Mouse (Mus musculus) myocyte (in vitro differentiated cells): ENCODE measurements around the gene Parn. TPM values are rescaled to one million over a fixed set of nuclear protein-coding genes. Genes with fewer than 3 reads are reported as not detected.

ENCODE experiments used
- H3K27me3 ChIP-seq: one replicate; pipeline ENCODE4 v1.6.1; 2011; ENCODE audit not compliant: control insufficient read depth, insufficient read depth, insufficient read length
- H3K36me3 ChIP-seq: one replicate; pipeline ENCODE4 v1.6.1; 2011; ENCODE audit not compliant: control insufficient read depth, insufficient read depth
- H3K4me2 ChIP-seq: one replicate; pipeline ENCODE4 v1.6.1; 2011; ENCODE audit warnings: low read depth, control low read depth
- H3K4me3 ChIP-seq: one replicate; pipeline ENCODE4 v1.5.1; 2011; ENCODE audit warnings: mild to moderate bottlenecking, control low read depth, moderate library complexity
- H3K79me2 ChIP-seq: one replicate; pipeline ENCODE4 v1.6.1; 2011; ENCODE audit not compliant: control insufficient read depth, insufficient read depth
- H3ac ChIP-seq: one replicate; pipeline ENCODE4 v1.6.1; 2011; ENCODE audit not compliant: control insufficient read depth, insufficient read length
- CEBPB ChIP-seq: IDR thresholded peaks from 2 replicates; pipeline ENCODE4 v1.6.1; 2011; ENCODE audit warnings: mild to moderate bottlenecking, moderate library complexity; ENCODE audit not compliant: poor library complexity, insufficient read depth, severe bottlenecking
- E2F4 ChIP-seq: IDR thresholded peaks from one replicate; pipeline ENCODE4 v1.6.1; 2011; ENCODE audit warnings: mild to moderate bottlenecking, control low read depth, moderate library complexity; ENCODE audit not compliant: insufficient read depth
- MAX ChIP-seq: IDR thresholded peaks from one replicate; pipeline ENCODE4 v1.6.1; 2011; ENCODE audit warnings: low read depth, mild to moderate bottlenecking, control low read depth
- MYOD1 ChIP-seq, 3 experiments: IDR thresholded peaks; one replicate each; pipeline ENCODE4 v1.6.1; 2011; ENCODE audit warnings: control low read depth in 2 of 3, low read depth in 2 of 3, mild to moderate bottlenecking in 2 of 3, moderate library complexity in 1 of 3; ENCODE audit not compliant: insufficient read length in 2 of 3, control insufficient read depth in 1 of 3
- MYOG ChIP-seq, 3 experiments: IDR thresholded peaks; one replicate each; pipeline ENCODE4 v1.6.1; 2011; ENCODE audit warnings: control low read depth in 2 of 3, low read depth in 2 of 3, mild to moderate bottlenecking in 2 of 3; ENCODE audit not compliant: insufficient read length in 2 of 3, control insufficient read depth in 1 of 3, insufficient read depth in 1 of 3
- POLR2A ChIP-seq: IDR thresholded peaks from one replicate; pipeline ENCODE4 v1.6.1; 2011; ENCODE audit warnings: low read depth, mild to moderate bottlenecking, control low read depth, moderate library complexity; ENCODE audit not compliant: insufficient read length
- POLR2AphosphoS2 ChIP-seq: IDR thresholded peaks from one replicate; pipeline ENCODE4 v1.6.1; 2011; ENCODE audit warnings: low read depth, control low read depth; ENCODE audit not compliant: insufficient read length
- REST ChIP-seq: IDR thresholded peaks from one replicate; pipeline ENCODE4 v1.6.1; 2011; ENCODE audit warnings: mild to moderate bottlenecking, control low read depth, moderate library complexity; ENCODE audit not compliant: insufficient read depth, insufficient read length
- SRF ChIP-seq: IDR thresholded peaks from one replicate; pipeline ENCODE4 v1.6.1; 2011; ENCODE audit warnings: low read depth; ENCODE audit not compliant: control insufficient read depth, insufficient read length
- TCF12 ChIP-seq: IDR thresholded peaks from one replicate; pipeline ENCODE4 v1.6.1; 2011; ENCODE audit warnings: mild to moderate bottlenecking, control low read depth; ENCODE audit not compliant: poor library complexity, insufficient read depth, severe bottlenecking
- TCF3 ChIP-seq: IDR thresholded peaks from one replicate; pipeline ENCODE4 v1.6.1; 2011; ENCODE audit warnings: low read depth, control low read depth; ENCODE audit not compliant: insufficient read length
- USF1 ChIP-seq: IDR thresholded peaks from one replicate; pipeline ENCODE4 v1.6.1; 2011; ENCODE audit warnings: low read depth, mild to moderate bottlenecking, control low read depth, moderate library complexity
- polyA plus RNA-seq: library from polyadenylated mRNA; unstranded; fragments of >200 nt; fragmentation: generic; extraction: Trizol; gene quantifications from one replicate; pipeline ENCODE4 v1.2.1, GENCODE M21; 2012; ENCODE audit warnings: missing spikeins

The Parn gene
- 14.5 TPM for polyA plus RNA-seq

DNA sequence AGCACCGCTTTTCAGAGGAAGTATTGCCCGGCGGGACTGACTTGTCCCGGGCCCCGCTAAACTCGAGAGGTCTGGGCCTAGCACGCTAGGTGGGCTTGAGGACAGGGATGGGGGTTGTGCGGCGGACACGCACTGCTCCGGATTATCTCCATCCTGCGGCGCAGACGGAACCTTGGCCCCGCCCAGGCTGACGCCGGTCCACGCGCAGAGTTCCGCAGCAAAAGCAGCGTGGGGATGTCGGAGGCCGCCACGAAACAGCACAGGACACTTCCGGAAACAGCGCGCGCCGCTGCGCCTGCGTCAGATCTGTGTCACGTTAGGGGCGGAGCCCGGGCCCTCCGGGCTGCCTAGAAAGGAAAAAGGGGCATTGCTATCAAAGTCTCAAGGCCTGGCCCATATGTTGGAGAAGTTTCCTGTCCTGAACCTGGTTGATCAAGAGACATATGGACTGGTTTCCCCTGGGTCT is at the start of gene Parn:
TSS of gene Parn (minus strand) at position 293 of the 466 bp plus-strand sequence.
- Histone ChIP-seq H3ac (peak within 1 kb of the TSS; percentile 5), H3K36me3 (peaks cover 4% of the 10 kb centered on the region), H3K79me2 (peaks cover 8% of the 10 kb centered on the region), H3K27me3 (no peaks in the 10 kb centered on the region), H3K4me3 (peak within 1 kb of the TSS; percentile 46), H3K4me2 (peak within 1 kb of the TSS; percentile 94)
- TF ChIP-seq SRF, result peak; percentile 80
- no peak for TF ChIP-seq MYOD1 (IDR thresholded peaks at IDR 0.05; ENCODE audit: control insufficient read depth in 1 of 3, insufficient read length in 2 of 3, low read depth in 2 of 3)
- TF ChIP-seq TCF3, result no peak
- TF ChIP-seq CEBPB, result no peak
- no peak for TF ChIP-seq MYOG (IDR thresholded peaks at IDR 0.05; ENCODE audit: control insufficient read depth in 1 of 3, insufficient read depth in 1 of 3, insufficient read length in 2 of 3, low read depth in 2 of 3)
- TF ChIP-seq E2F4, result no peak
- peak; percentile 95 for TF ChIP-seq POLR2AphosphoS2
- no peak for TF ChIP-seq USF1
- no peak for TF ChIP-seq REST
- TF ChIP-seq POLR2A, result peak; percentile 94

DNA sequence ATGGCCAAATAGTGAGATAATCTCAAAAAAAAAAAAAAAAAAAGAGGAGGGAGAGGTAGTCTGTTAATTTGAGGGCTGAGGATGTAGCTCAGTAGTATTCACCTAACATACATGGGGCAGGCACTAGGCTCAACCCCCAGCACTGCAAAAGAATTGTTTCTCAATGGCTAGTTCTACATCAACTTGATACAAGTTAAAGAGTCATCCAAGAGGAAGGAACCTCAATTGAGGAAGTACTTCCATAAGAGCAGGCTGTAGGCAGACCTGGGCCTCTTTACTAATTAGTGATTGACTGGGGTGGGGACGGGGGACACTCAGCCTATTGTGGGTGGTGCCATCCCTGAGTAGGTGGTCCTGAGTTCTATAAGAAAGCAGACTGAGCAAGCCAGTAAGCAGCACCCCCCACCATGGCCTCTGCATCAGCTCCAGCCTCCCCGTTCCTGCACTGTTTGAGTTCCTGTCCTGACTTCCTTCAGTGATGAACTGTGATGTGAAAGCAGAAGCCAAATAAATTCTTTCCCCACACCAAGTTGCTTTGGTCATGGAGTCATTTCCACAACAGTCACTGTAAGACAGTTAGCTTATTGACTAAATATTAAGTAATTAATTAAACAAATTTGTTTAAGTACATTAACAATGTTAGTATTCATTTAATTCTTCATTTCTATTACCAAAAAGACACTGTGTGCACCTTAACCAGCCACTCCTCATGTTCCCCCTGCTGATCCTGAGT is 49.0 kb upstream of the Parn start:
- Histone ChIP-seq H3K4me3 (no peak overlapping the region), H3K36me3 (no peaks in the 10 kb centered on the region), H3ac (no peak overlapping the region), H3K79me2 (no peaks in the 10 kb centered on the region), H3K4me2 (no peak overlapping the region), H3K27me3 (no peaks in the 10 kb centered on the region)
- no peak for TF ChIP-seq E2F4
- TF ChIP-seq REST, result no peak
- TF ChIP-seq POLR2AphosphoS2, result no peak
- no peak for TF ChIP-seq SRF
- TF ChIP-seq TCF3, result no peak
- no peak for TF ChIP-seq MYOD1 (IDR thresholded peaks at IDR 0.05; ENCODE audit: control insufficient read depth in 1 of 3, insufficient read length in 2 of 3, low read depth in 2 of 3)
- TF ChIP-seq MAX, result no peak
- no peak for TF ChIP-seq CEBPB
- TF ChIP-seq MYOG (IDR thresholded peaks at IDR 0.05; ENCODE audit: control insufficient read depth in 1 of 3, insufficient read depth in 1 of 3, insufficient read length in 2 of 3, low read depth in 2 of 3), result no peak
- no peak for TF ChIP-seq TCF12
- no peak for TF ChIP-seq USF1
- TF ChIP-seq POLR2A, result no peak

DNA sequence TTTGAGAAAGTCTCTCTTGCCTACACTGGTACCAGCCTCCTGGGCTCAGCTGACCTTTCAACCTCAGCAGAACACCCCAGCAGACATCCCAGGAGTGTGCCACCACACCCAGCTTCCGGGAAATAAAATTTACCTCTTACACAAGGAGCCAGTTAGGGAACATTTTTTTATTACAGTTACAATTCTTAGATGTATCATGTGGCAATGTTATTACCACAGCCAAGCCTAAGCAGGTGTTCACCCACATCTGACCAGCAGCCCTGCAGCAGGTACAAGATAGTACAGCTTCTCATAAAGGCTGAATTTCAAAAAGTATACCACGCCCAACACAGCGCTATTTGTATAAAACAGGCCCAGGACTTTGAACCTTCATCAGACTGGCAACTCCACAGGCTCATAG is 46.9 kb upstream of the Parn start:
- Histone ChIP-seq H3K4me3 (no peak overlapping the region), H3ac (no peak overlapping the region), H3K4me2 (no peak overlapping the region), H3K27me3 (no peaks in the 10 kb centered on the region), H3K79me2 (no peaks in the 10 kb centered on the region), H3K36me3 (no peaks in the 10 kb centered on the region)
- TF ChIP-seq MYOG (IDR thresholded peaks at IDR 0.05; ENCODE audit: control insufficient read depth in 1 of 3, insufficient read depth in 1 of 3, insufficient read length in 2 of 3, low read depth in 2 of 3) (no peak), MAX (no peak), POLR2A (no peak), MYOD1 (IDR thresholded peaks at IDR 0.05; ENCODE audit: control insufficient read depth in 1 of 3, insufficient read length in 2 of 3, low read depth in 2 of 3) (no peak), CEBPB (no peak), TCF3 (no peak), REST (no peak), USF1 (no peak), POLR2AphosphoS2 (no peak), TCF12 (no peak), E2F4 (no peak)

DNA sequence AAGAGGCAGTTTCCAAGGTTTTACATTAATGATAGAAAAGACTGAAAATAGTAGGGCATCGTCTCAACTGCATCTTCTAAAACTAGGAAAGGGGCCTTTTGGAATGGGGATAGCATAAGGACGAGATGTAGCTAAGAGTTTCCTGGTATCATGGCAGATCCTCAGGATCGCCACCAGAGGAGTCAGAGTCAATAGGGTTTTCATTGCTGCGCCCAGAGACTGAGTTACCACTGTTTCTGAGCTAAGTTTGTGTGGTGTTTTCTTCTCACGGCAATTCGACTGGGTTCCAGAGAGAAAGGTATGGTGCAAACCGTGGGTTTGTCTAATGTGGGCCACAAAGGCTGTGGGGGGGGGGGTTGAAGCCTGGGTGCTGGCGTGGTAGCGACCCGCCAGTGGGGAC is 36.7 kb upstream of the Parn start:
- Histone ChIP-seq H3K27me3 (no peaks in the 10 kb centered on the region), H3ac (no peak overlapping the region), H3K36me3 (peaks cover 24% of the 10 kb centered on the region), H3K4me3 (no peak overlapping the region), H3K79me2 (no peaks in the 10 kb centered on the region), H3K4me2 (no peak overlapping the region)
- TF ChIP-seq TCF3 (no peak), MAX (no peak), MYOD1 (IDR thresholded peaks at IDR 0.05; ENCODE audit: control insufficient read depth in 1 of 3, insufficient read length in 2 of 3, low read depth in 2 of 3) (no peak), POLR2AphosphoS2 (no peak), E2F4 (no peak)

DNA sequence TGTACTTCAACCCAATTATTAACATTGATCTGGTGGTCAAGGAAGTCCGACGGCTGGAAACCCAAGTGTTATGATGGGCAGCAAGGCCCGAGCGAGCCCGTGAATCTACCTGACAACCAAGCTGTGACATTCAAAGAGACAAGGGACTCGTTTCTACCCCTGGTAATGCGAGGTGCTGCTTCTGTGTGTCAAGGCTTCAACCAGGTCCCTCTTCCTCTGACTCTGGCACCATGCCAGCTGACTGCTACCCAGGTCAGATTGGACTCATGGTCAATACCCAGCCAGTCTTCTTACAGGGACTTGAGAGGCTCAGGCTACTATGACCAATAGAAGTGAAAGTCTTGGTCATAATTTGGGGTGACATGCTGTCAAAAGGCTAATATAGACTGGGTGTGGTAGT is 34.2 kb upstream of the Parn start:
- Histone ChIP-seq H3K36me3 (peaks cover 31% of the 10 kb centered on the region), H3K4me2 (no peak overlapping the region), H3K4me3 (no peak overlapping the region), H3K27me3 (no peaks in the 10 kb centered on the region), H3ac (no peak overlapping the region), H3K79me2 (no peaks in the 10 kb centered on the region)
- TF ChIP-seq CEBPB, result no peak
- no peak for TF ChIP-seq MYOD1 (IDR thresholded peaks at IDR 0.05; ENCODE audit: control insufficient read depth in 1 of 3, insufficient read length in 2 of 3, low read depth in 2 of 3)
- TF ChIP-seq MYOG (IDR thresholded peaks at IDR 0.05; ENCODE audit: control insufficient read depth in 1 of 3, insufficient read depth in 1 of 3, insufficient read length in 2 of 3, low read depth in 2 of 3), result no peak
- no peak for TF ChIP-seq POLR2AphosphoS2
